16 mouse cellular contexts compared by ENCODE assay signal in the genomic region with DNA sequence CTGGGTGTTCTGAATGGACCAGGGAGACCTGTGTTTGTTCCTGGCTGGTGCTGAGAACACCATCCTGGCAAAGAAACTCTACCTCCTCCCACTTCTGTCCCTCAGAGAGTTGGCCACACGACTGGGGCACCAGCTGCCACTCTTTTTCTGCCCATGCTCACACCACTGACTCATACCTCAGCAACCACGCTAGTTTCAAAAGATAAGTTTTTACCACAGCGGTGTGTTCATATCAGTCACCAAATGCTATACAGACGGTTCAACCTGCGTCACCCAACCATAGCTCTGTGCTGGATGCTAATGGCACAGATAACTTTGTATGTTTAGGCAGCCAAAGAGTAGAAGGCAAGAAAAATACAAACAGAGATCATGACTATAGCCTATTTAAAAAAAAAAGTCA.
DNase-seq lines count a peak whose midpoint lies in the region; TF ChIP-seq lines count a peak whose summit lies in the region.
"Had no signal": no experiment of that assay in that cellular context is flagged by ENCODE, and none has a peak within 500 bp of the region (broad histone marks: within the 10 kb centered on the region; RNA-seq: fewer than 3 reads in every experiment).

No protein-coding gene starts in this region.

- no peak overlapping the region for H3K4me3 ChIP-seq in myocyte
- H3K4me3 ChIP-seq: hindbrain, embryonic 12.5 days; layer of hippocampus, adult 2 months; limb, embryonic 12.5 days had no signal

- H3ac ChIP-seq in myocyte (ENCODE audit: control insufficient read depth, insufficient read length): no peak overlapping the region

- no peaks in the 10 kb centered on the region for H3K36me3 ChIP-seq in myocyte (ENCODE audit: control insufficient read depth, insufficient read depth)
- H3K36me3 ChIP-seq: hindbrain, embryonic 12.5 days; limb, embryonic 12.5 days had no signal

- H3K27me3 ChIP-seq in myocyte (ENCODE audit: control insufficient read depth, insufficient read depth, insufficient read length): no peaks in the 10 kb centered on the region
- H3K27me3 ChIP-seq: hindbrain, embryonic 12.5 days; limb, embryonic 12.5 days had no signal

- no peak overlapping the region for H3K4me2 ChIP-seq in myocyte (ENCODE audit: low read depth)
- H3K4me2 ChIP-seq: heart, embryonic 11.5 days; hindbrain, embryonic 12.5 days; limb, embryonic 12.5 days had no signal

- TF ChIP-seq POLR2A in myocyte (IDR thresholded peaks at IDR 0.05; ENCODE audit: insufficient read length, low read depth): no peak

- H3K79me2 ChIP-seq in myocyte (ENCODE audit: control insufficient read depth, insufficient read depth): no peaks in the 10 kb centered on the region

- DNase-seq in gastrocnemius, postnatal 10 days: peak; percentile 0
- no peak for DNase-seq in gastrocnemius, postnatal 14 days
- peak; percentile 46 to 66 for DNase-seq in spleen, postnatal 4 days (ENCODE audit: low spot score in 2 of 2)
- no peak for DNase-seq in spleen, postnatal 14 days (ENCODE audit: low spot score in 2 of 2)
- peak; percentile 75 for DNase-seq in induced T-regulatory cell, adult 2 months (ENCODE audit: low read depth)
- DNase-seq in heart, postnatal 14 days: no peak
- no peak for DNase-seq in thymus, postnatal 10 days (ENCODE audit: low spot score in 2 of 2)
- DNase-seq: adrenal gland, postnatal 25 days; cerebellum, adult 18-20 months; kidney, adult 8-10 months; lung, postnatal 4 days had no signal

- intact Hi-C loops in gastrocnemius, postnatal 14 days (cut with DNase I; ENCODE audit: low total_unique reads): no loop called here
- intact Hi-C loops in heart, postnatal 14 days (cut with DNase I): no loop called here

TF ChIP-seq in myocyte, 11 proteins besides CTCF, POLR2A, EP300 and RAD21:
- TF ChIP-seq MYOD1 (IDR thresholded peaks at IDR 0.05; ENCODE audit: control insufficient read depth in 1 of 3, insufficient read length in 2 of 3, low read depth in 2 of 3) (peak; percentile 55 to 84 (median 62)), TCF3 (IDR thresholded peaks at IDR 0.05; ENCODE audit: insufficient read length, low read depth) (no peak), TCF12 (IDR thresholded peaks at IDR 0.05; ENCODE audit: insufficient read depth, poor library complexity, severe bottlenecking) (peak; percentile 18), USF1 (IDR thresholded peaks at IDR 0.05; ENCODE audit: low read depth) (no peak), MAX (IDR thresholded peaks at IDR 0.05; ENCODE audit: low read depth) (no peak), CEBPB (IDR thresholded peaks at IDR 0.05; ENCODE audit: insufficient read depth, poor library complexity, severe bottlenecking) (no peak), E2F4 (IDR thresholded peaks at IDR 0.05; ENCODE audit: insufficient read depth) (no peak), REST (IDR thresholded peaks at IDR 0.05; ENCODE audit: insufficient read depth, insufficient read length) (no peak), MYOG (IDR thresholded peaks at IDR 0.05; ENCODE audit: control insufficient read depth in 1 of 3, insufficient read depth in 1 of 3, insufficient read length in 2 of 3, low read depth in 2 of 3) (peak; percentile 16 to 85 (median 41)), POLR2AphosphoS2 (IDR thresholded peaks at IDR 0.05; ENCODE audit: insufficient read length, low read depth) (no peak), SRF (IDR thresholded peaks at IDR 0.05; ENCODE audit: control insufficient read depth, insufficient read length, low read depth) (no peak)

Comparison
In these comparisons a context has a peak if more than half of its experiments do, and no peak if none do; other contexts are left out.
1. DNase-seq: peak in gastrocnemius, postnatal 10 days (single experiment), spleen, postnatal 4 days (2 of 2) and induced T-regulatory cell, adult 2 months (single experiment); none in gastrocnemius, postnatal 14 days (single experiment), spleen, postnatal 14 days (0 of 2), heart, postnatal 14 days (0 of 2) and thymus, postnatal 10 days (0 of 2).